Mouse (Mus musculus): ENCODE results near the gene Plekhj1. TPM values are rescaled to one million over a fixed set of nuclear protein-coding genes. Genes with fewer than 3 reads are reported as not detected.

The Plekhj1 gene
- polyA plus RNA-seq, 1 experiment from 2014 or later = 156 TPM

DNA sequence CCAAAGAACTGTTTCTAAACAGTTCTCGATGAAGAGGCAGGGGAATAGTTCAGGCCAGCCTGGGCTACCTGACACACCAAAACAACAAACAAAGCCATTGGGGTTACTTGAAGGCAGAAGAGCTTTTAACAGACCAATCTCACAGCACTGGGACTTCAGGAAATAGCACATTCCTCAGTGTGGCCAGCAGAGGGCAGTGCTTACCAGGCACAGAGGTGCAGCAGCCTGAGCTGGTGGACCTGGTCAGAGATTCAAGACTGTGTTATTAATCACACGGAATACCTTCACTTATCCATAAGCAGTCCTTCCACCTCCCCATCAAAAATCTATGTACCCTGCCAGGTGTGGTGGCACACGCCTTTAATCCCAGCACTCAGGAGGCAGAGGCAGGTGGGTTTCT, 51.0 kb downstream of the Plekhj1 start:
- H3K27ac ChIP-seq = no peak overlapping the region
- no peak overlapping the region for H3K9ac ChIP-seq
- no peaks in the 10 kb centered on the region for H3K9me3 ChIP-seq
- 15% methylated on average over 3 of the region's 3 CpGs for WGBS
- H3K36me3 ChIP-seq (replicated peaks) = no peaks in the 10 kb centered on the region
- no peak overlapping the region for H3K4me2 ChIP-seq
- no peak for ATAC-seq (ENCODE audit: low FRiP score)
- H3K4me3 ChIP-seq (replicated peaks) = no peak overlapping the region
- H3K27me3 ChIP-seq = no peaks in the 10 kb centered on the region
- H3K4me1 ChIP-seq = peaks cover 15% of the 10 kb centered on the region

MicroRNAs encoded within 50 kb of the gene (microRNA counts, 519-probe panel; counts per million panel counts)
- microRNA mmu-miR-1982 = not detected

Small RNA genes within 50 kb of the gene (microRNA-seq; reads per million reads assigned to microRNA genes)
- 4.9 reads per million, percentile 18 among the genes with 10 or more reads in this experiment for gene Mir1982

Other genes with a start within 250 kb of the Plekhj1 start
- gene Rexo1, start 237.1 kb downstream of the Plekhj1 start, polyA plus RNA-seq (2016; fragmentation: Nextera tagmentation; extraction: Ambion mirVana) = 31.0 and 36.0 TPM in 2 replicates
- gene Klf16, start 221.3 kb downstream of the Plekhj1 start, polyA plus RNA-seq (2016; fragmentation: Nextera tagmentation; extraction: Ambion mirVana) = 8.7 and 9.5 TPM in 2 replicates
- gene Abhd17a, start 208.3 kb downstream of the Plekhj1 start, polyA plus RNA-seq (2016; fragmentation: Nextera tagmentation; extraction: Ambion mirVana) = 84.2 and 89.6 TPM in 2 replicates
- 63.7 and 67.8 TPM in 2 replicates for gene Scamp4, start 195.8 kb downstream of the Plekhj1 start, polyA plus RNA-seq (2016; fragmentation: Nextera tagmentation; extraction: Ambion mirVana)
- 5.3 and 6.0 TPM in 2 replicates for gene Adat3, start 195.7 kb downstream of the Plekhj1 start, polyA plus RNA-seq (2016; fragmentation: Nextera tagmentation; extraction: Ambion mirVana)
- gene Gm49322, start 192.6 kb downstream of the Plekhj1 start, polyA plus RNA-seq (2016; fragmentation: Nextera tagmentation; extraction: Ambion mirVana) = 5.9 and 6.6 TPM in 2 replicates
- 146 and 161 TPM in 2 replicates for gene Csnk1g2, start 175.8 kb downstream of the Plekhj1 start, polyA plus RNA-seq (2016; fragmentation: Nextera tagmentation; extraction: Ambion mirVana)
- gene Btbd2, start 141.6 kb downstream of the Plekhj1 start, polyA plus RNA-seq (2016; fragmentation: Nextera tagmentation; extraction: Ambion mirVana) = 84.3 and 85.1 TPM in 2 replicates
- gene Mknk2, start 120.5 kb downstream of the Plekhj1 start, polyA plus RNA-seq (2016; fragmentation: Nextera tagmentation; extraction: Ambion mirVana) = 74.4 and 75.4 TPM in 2 replicates
- 52.4 and 54.1 TPM in 2 replicates for gene Mob3a, start 96.6 kb downstream of the Plekhj1 start, polyA plus RNA-seq (2016; fragmentation: Nextera tagmentation; extraction: Ambion mirVana)
- 20.6 and 21.6 TPM in 2 replicates for gene Izumo4, start 96.4 kb downstream of the Plekhj1 start, polyA plus RNA-seq (2016; fragmentation: Nextera tagmentation; extraction: Ambion mirVana)
- 87.5 and 89.3 TPM in 2 replicates for gene Ap3d1, start 56.4 kb downstream of the Plekhj1 start, polyA plus RNA-seq (2016; fragmentation: Nextera tagmentation; extraction: Ambion mirVana)
- 27.6 and 28.2 TPM in 2 replicates for gene Dot1l, start 43.4 kb downstream of the Plekhj1 start, polyA plus RNA-seq (2016; fragmentation: Nextera tagmentation; extraction: Ambion mirVana)
- 77.1 and 89.4 TPM in 2 replicates for gene Sf3a2, start 428 bp downstream of the Plekhj1 start, polyA plus RNA-seq (2016; fragmentation: Nextera tagmentation; extraction: Ambion mirVana)
- gene Amh, start 6.6 kb upstream of the Plekhj1 start, polyA plus RNA-seq (2016; fragmentation: Nextera tagmentation; extraction: Ambion mirVana) = 0.15 TPM in 1 of 2 replicates, not detected in the other
- gene Jsrp1, start 14.9 kb upstream of the Plekhj1 start, polyA plus RNA-seq (2016; fragmentation: Nextera tagmentation; extraction: Ambion mirVana) = 0.27 and 0.36 TPM in 2 replicates
- gene Oaz1, start 28.0 kb upstream of the Plekhj1 start, polyA plus RNA-seq (2016; fragmentation: Nextera tagmentation; extraction: Ambion mirVana) = 1,463 and 1,490 TPM in 2 replicates
- 1.5 and 1.7 TPM in 2 replicates for gene Lingo3, start 45.4 kb upstream of the Plekhj1 start, polyA plus RNA-seq (2016; fragmentation: Nextera tagmentation; extraction: Ambion mirVana)
- gene Lsm7, start 56.6 kb upstream of the Plekhj1 start, polyA plus RNA-seq (2016; fragmentation: Nextera tagmentation; extraction: Ambion mirVana) = 274 and 289 TPM in 2 replicates
- 43.3 and 44.0 TPM in 2 replicates for gene Sppl2b, start 56.6 kb upstream of the Plekhj1 start, polyA plus RNA-seq (2016; fragmentation: Nextera tagmentation; extraction: Ambion mirVana)
- 0.06 and 0.08 TPM in 2 replicates for gene Tmprss9, start 73.2 kb upstream of the Plekhj1 start, polyA plus RNA-seq (2016; fragmentation: Nextera tagmentation; extraction: Ambion mirVana)
- 311 and 314 TPM in 2 replicates for gene Timm13, start 102.3 kb upstream of the Plekhj1 start, polyA plus RNA-seq (2016; fragmentation: Nextera tagmentation; extraction: Ambion mirVana)
- gene Lmnb2, start 119.6 kb upstream of the Plekhj1 start, polyA plus RNA-seq (2016; fragmentation: Nextera tagmentation; extraction: Ambion mirVana) = 67.7 and 73.8 TPM in 2 replicates
- 8.2 and 9.8 TPM in 2 replicates for gene Gadd45b, start 131.4 kb upstream of the Plekhj1 start, polyA plus RNA-seq (2016; fragmentation: Nextera tagmentation; extraction: Ambion mirVana)
- 9.8 and 11.0 TPM in 2 replicates for gene Gng7, start 216.3 kb upstream of the Plekhj1 start, polyA plus RNA-seq (2016; fragmentation: Nextera tagmentation; extraction: Ambion mirVana)
- gene Diras1, start 227.0 kb upstream of the Plekhj1 start, polyA plus RNA-seq (2016; fragmentation: Nextera tagmentation; extraction: Ambion mirVana) = 8.7 and 11.6 TPM in 2 replicates
- gene Slc39a3, start 238.8 kb upstream of the Plekhj1 start, polyA plus RNA-seq (2016; fragmentation: Nextera tagmentation; extraction: Ambion mirVana) = 29.2 and 32.8 TPM in 2 replicates

Measured in forebrain, embryonic 12.5 days (tissue).